Mouse (Mus musculus) lung, adult 18-20 months (tissue): Measurements from ENCODE around the gene Lrit2.

ENCODE experiments used
- DNase-seq, 2 experiments: peaks; one replicate each; pipeline ENCODE4 v3.0.0; 2022; ENCODE audit warnings: mixed read lengths in 2 of 2

Lrit2 gene

GRCm38 (mm10) chr14:37112931-37113330 is 45.2 kb downstream of the Lrit2 start:
- no peak for DNase-seq

- no peak for DNase-seq
Observed at GRCm38 (mm10) chr14:37113922-37114321, 46.2 kb downstream of the Lrit2 start, which contains the start of gene 2610528A11Rik. 2610528A11Rik (minus strand) TSS chr14:37114022.

GRCm38 (mm10) chr14:37119233-37119632 is 51.5 kb downstream of the Lrit2 start:
- DNase-seq: no peak
